Mouse (Mus musculus) embryonic facial prominence, embryonic 13.5 days (tissue): Measurements from ENCODE around the gene Gstk1. TPM values are rescaled to one million over a fixed set of nuclear protein-coding genes. Genes with fewer than 3 reads are reported as not detected.
A peak's percentile ranks its signal among the peaks of the same experiment; 100 is the strongest.

ENCODE experiments used
- ATAC-seq: fragments of 200-750 bp; cut with Nextera tagmentation; 2 replicates; pipeline ENCODE4 v1.8.0; 2017; ENCODE audit warnings: low read depth; ENCODE audit not compliant: insufficient number of reproducible peaks, insufficient read depth, low FRiP score, low TSS enrichment
- H3K27ac ChIP-seq: fragments of 300-500 bp; sonication (generic); 2 replicates; pipeline ENCODE4 v1.5.1; 2015; ENCODE audit warnings: moderate library complexity, mild to moderate bottlenecking, inconsistent platforms
- H3K27me3 ChIP-seq: fragments of 300-500 bp; sonication (generic); 2 replicates; pipeline ENCODE4 v1.6.1; 2015; ENCODE audit warnings: mild to moderate bottlenecking, inconsistent platforms
- H3K36me3 ChIP-seq: fragments of 300-500 bp; sonication (generic); 2 replicates; pipeline ENCODE4 v1.6.1; 2015; ENCODE audit warnings: mild to moderate bottlenecking, inconsistent platforms
- H3K4me1 ChIP-seq: fragments of 300-500 bp; sonication (generic); 2 replicates; pipeline ENCODE4 v1.6.1; 2015; ENCODE audit warnings: inconsistent platforms
- H3K4me2 ChIP-seq: fragments of 300-500 bp; sonication (generic); 2 replicates; pipeline ENCODE4 v1.6.1; 2015; ENCODE audit warnings: moderate library complexity, mild to moderate bottlenecking, inconsistent platforms
- H3K4me3 ChIP-seq: fragments of 300-500 bp; sonication (generic); 2 replicates; pipeline ENCODE4 v1.5.1; 2015; ENCODE audit warnings: mild to moderate bottlenecking, inconsistent platforms
- H3K9ac ChIP-seq: fragments of 300-500 bp; sonication (generic); 2 replicates; pipeline ENCODE4 v1.6.1; 2015; ENCODE audit warnings: mild to moderate bottlenecking, inconsistent platforms
- H3K9me3 ChIP-seq: fragments of 300-500 bp; sonication (generic); 2 replicates; pipeline ENCODE4 v1.6.1; 2016; ENCODE audit warnings: inconsistent platforms
- WGBS: fragments of 180-500 bp; shearing (Covaris S2); methylation state at CpG from one replicate; pipeline ENCODE4 v1.1.7; 2015; ENCODE audit warnings: mixed read lengths; 5-methylcytosine and 5-hydroxymethylcytosine counted together
- polyA plus RNA-seq: library from polyadenylated mRNA; unstranded; fragments of >200 nt; fragmentation: Nextera tagmentation; extraction: Ambion mirVana; gene quantifications from 2 replicates; pipeline ENCODE4 v1.2.1, GENCODE M21; 2015

The Gstk1 gene
- polyA plus RNA-seq, 1 experiment from 2014 or later = 30.2 TPM

DNA sequence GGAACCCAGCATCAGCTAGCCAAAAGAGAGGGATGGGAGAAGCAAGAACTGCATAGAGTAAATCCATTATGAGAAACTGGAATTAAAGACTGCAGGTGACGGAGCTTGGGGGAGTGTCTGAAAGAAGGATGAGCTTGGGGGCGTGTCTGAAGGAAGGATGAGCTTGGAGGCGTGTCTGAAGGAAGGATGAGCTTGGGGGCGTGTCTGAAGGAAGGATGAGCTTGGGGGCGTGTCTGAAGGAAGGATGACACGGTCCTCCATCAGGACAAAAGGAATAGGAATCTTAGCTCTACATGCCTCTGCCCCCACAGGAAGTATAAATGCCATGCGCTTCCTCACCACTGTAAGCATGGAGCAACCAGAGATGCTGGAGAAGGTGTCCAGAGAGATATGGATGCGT, 1.4 kb downstream of the Gstk1 start:
- Histone ChIP-seq H3K4me3 (peak overlapping the region; percentile 18), H3K9ac (no peak overlapping the region), H3K4me2 (peak overlapping the region; percentile 48), H3K4me1 (peaks cover 7% of the 10 kb centered on the region; the same call in 1 of the 2 replicates), H3K9me3 (no peaks in the 10 kb centered on the region), H3K27me3 (peaks cover 7% of the 10 kb centered on the region), H3K36me3 (no peaks in the 10 kb centered on the region), H3K27ac (no peak overlapping the region)
- 11% methylated on average over 8 of the region's 8 CpGs for WGBS
- no peak for ATAC-seq

DNA sequence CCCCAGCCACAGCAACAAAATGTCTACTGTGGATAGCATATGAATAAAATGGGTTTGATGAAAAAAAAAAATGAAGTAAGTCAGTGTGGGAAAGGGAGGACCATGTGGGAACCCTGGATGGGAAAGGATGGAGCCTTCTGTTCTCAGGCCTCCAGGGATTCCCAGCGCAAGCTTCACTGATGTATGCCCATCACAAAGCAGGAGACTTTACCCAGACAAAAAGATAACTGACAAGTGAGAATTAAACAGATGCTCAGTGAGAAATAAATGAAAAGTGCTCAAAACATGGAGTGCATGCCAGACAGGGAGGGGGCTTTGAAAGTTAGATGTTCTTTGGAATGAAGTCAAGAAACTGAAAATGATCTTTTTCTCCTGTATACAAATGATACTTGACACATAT, 2.2 kb downstream of the Gstk1 start:
- WGBS = 97% methylated on average over 1 of the region's 1 CpGs
- no peak for ATAC-seq
- Histone ChIP-seq H3K4me3 (no peak overlapping the region), H3K4me2 (peak overlapping the region; percentile 48; the same call in 1 of the 2 replicates), H3K9ac (no peak overlapping the region), H3K36me3 (no peaks in the 10 kb centered on the region), H3K27me3 (peaks cover 7% of the 10 kb centered on the region), H3K4me1 (peaks cover 7% of the 10 kb centered on the region; the same call in 1 of the 2 replicates), H3K27ac (no peak overlapping the region), H3K9me3 (no peaks in the 10 kb centered on the region)

- H3K36me3 ChIP-seq = no peaks in the 10 kb centered on the region
- peaks cover under 1% of the 10 kb centered on the region; the same call in 1 of the 2 replicates for H3K27me3 ChIP-seq
- WGBS = 85% methylated on average over 4 of the region's 4 CpGs
- H3K9me3 ChIP-seq = no peaks in the 10 kb centered on the region
- no peak overlapping the region for H3K4me2 ChIP-seq
- no peak overlapping the region for H3K27ac ChIP-seq
- no peak overlapping the region for H3K4me3 ChIP-seq
- no peak for ATAC-seq
- no peaks in the 10 kb centered on the region for H3K4me1 ChIP-seq
- no peak overlapping the region for H3K9ac ChIP-seq
These were observed 6.1 kb downstream of the Gstk1 start for GRCm38 (mm10) chr6:42251791-42252190.

- Histone ChIP-seq H3K4me1 (0 out of 2 replicates have a peak, but pooled peaks cover 4% of the 10 kb centered on the region), H3K27me3 (no peaks in the 10 kb centered on the region), H3K36me3 (no peaks in the 10 kb centered on the region), H3K9ac (no peak overlapping the region), H3K27ac (no peak overlapping the region), H3K4me2 (no peak overlapping the region), H3K9me3 (no peaks in the 10 kb centered on the region), H3K4me3 (no peak overlapping the region)
- ATAC-seq = no peak
- 85% methylated on average over 2 of the region's 2 CpGs for WGBS
These were observed 7.4 kb downstream of the Gstk1 start for GRCm38 (mm10) chr6:42253103-42253502.

DNA sequence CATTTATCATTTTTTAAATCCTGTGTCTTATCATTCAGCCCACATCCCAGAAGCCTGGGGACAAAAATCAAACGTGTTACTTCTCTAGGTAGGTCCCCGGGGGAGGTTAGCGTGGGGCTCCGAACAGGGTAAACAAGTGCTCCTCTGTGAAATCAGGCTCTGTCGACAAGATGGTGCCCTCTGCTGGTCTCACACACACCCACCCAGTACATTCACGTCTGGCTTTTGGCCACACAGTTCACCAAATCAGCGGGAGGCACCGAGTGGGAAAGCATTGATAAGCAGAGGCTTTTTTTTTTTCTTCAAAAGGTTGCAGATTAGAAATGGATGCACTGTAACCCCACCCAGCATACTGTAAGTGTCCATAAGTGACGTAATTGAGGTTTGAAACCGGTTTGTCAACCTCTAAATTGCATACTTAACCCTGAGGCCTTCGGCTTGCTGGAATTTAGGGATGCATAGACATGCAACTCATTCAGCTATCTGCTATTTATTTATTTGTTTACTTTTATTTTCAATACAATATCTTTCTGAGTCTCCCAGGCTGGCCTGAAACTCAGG, 11.6 kb downstream of the Gstk1 start:
- Histone ChIP-seq H3K4me2 (peak overlapping the region; percentile 11; the same call in 1 of the 2 replicates), H3K9me3 (no peaks in the 10 kb centered on the region), H3K27me3 (no peaks in the 10 kb centered on the region), H3K36me3 (no peaks in the 10 kb centered on the region), H3K27ac (no peak overlapping the region), H3K9ac (no peak overlapping the region), H3K4me3 (no peak overlapping the region), H3K4me1 (0 out of 2 replicates have a peak, but pooled peaks cover 4% of the 10 kb centered on the region)
- no peak for ATAC-seq
- WGBS = 13% methylated on average over 11 of the region's 11 CpGs

DNA sequence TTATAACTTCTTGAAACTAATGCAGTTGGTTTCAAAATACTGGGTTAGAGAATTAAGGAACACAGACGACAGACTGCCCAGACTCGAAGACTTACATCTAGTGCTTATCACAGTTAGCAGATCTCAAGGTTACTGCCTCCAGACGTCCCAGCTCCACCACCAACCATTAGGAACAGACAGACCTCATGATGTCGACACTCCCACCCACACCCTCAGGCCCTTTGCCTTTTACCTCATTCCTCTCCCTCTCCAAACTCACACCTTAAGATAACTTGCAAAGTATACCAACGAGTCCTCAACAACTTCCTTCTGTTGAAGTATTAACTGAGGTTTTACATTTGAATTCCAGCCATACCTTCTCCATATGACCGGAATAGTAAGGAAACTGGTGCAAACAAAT, 14.7 kb downstream of the Gstk1 start:
- no peak overlapping the region for H3K27ac ChIP-seq
- no peak for ATAC-seq
- no peaks in the 10 kb centered on the region for H3K9me3 ChIP-seq
- H3K9ac ChIP-seq = no peak overlapping the region
- H3K27me3 ChIP-seq = no peaks in the 10 kb centered on the region
- 0 out of 2 replicates have a peak, but pooled peaks cover 4% of the 10 kb centered on the region for H3K4me1 ChIP-seq
- WGBS = 51% methylated on average over 6 of the region's 6 CpGs
- no peak overlapping the region for H3K4me3 ChIP-seq
- no peaks in the 10 kb centered on the region for H3K36me3 ChIP-seq
- no peak overlapping the region for H3K4me2 ChIP-seq

- peak within 1 kb of the TSS; percentile 24; the same call in 1 of the 2 replicates for H3K4me3 ChIP-seq
- H3K27me3 ChIP-seq = no peaks in the 10 kb centered on the region
- 16% methylated on average over 20 of the region's 20 CpGs for WGBS
- ATAC-seq = no peak
- H3K9ac ChIP-seq = peak within 1 kb of the TSS; percentile 46
- H3K4me1 ChIP-seq = peaks cover 6% of the 10 kb centered on the region; the same call in 1 of the 2 replicates
- H3K4me2 ChIP-seq = peak within 1 kb of the TSS; percentile 49
- H3K9me3 ChIP-seq = no peaks in the 10 kb centered on the region
- no peak within 1 kb of the TSS for H3K27ac ChIP-seq
- no peaks in the 10 kb centered on the region for H3K36me3 ChIP-seq
These were observed 15.9 kb downstream of the Gstk1 start, which contains the start of gene Tmem139 for GRCm38 (mm10) chr6:42261524-42262170. Tmem139 (plus strand) TSS chr6:42261970.

DNA sequence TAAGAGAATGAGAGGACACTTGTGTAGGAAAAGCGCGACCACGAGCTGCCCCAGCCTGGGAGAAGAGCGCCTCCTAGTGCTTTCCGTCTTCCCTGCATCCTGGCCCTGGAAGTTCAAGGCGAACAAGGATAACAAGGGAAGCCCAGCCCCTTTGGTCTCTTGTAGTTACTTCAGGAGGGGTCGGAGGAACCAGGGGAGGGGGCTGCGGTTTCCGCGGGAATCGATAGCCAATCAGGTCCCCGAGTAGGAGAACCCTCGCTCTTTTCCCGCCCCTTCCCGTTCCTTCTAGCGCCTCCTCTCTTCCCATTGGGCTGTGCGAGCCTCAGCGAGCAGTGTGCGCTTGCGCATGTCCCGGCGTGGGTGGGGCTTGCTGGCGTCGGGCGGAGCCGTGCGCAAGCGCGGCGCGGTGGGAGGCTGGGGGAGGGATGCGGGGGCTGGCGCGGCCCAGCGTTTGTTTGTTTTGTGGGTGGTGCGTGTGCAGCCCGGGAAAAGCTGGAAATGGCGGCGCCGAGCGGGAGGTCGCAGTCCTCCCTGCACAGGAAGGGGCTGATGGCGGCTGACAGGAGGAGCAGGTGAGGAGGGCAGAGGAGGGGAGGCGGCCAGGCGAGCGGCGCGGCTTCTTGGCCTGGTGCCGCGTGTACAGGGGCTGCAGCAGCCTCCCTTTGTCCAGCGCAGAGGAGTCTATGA, 19.0 kb downstream of the Gstk1 start, which contains the start of gene Casp2:
Gene Casp2, plus strand, starts transcription at position 360 of the 687 bp plus-strand sequence.
- peaks cover 10% of the 10 kb centered on the region for H3K4me1 ChIP-seq
- under 1% methylated on average over 49 of the region's 51 CpGs for WGBS
- peak within 1 kb of the TSS; percentile 96 for H3K9ac ChIP-seq
- H3K27me3 ChIP-seq = no peaks in the 10 kb centered on the region
- peak within 1 kb of the TSS; percentile 92 for H3K4me2 ChIP-seq
- peak; percentile 100 for ATAC-seq
- H3K36me3 ChIP-seq = peaks cover 26% of the 10 kb centered on the region
- H3K4me3 ChIP-seq = peak within 1 kb of the TSS; percentile 90
- peak within 1 kb of the TSS; percentile 95 for H3K27ac ChIP-seq
- H3K9me3 ChIP-seq = no peaks in the 10 kb centered on the region

GRCm38 (mm10) chr6:42265391-42266330, 19.9 kb downstream of the Gstk1 start:
- Histone ChIP-seq H3K9ac (peak overlapping the region; percentile 96), H3K4me1 (peaks cover 14% of the 10 kb centered on the region), H3K4me2 (peak overlapping the region; percentile 92), H3K27ac (peak overlapping the region; percentile 95), H3K36me3 (peaks cover 33% of the 10 kb centered on the region), H3K4me3 (peak overlapping the region; percentile 90), H3K9me3 (no peaks in the 10 kb centered on the region), H3K27me3 (no peaks in the 10 kb centered on the region)
- no peak for ATAC-seq
- WGBS = under 1% methylated on average over 21 of the region's 21 CpGs

GRCm38 (mm10) chr6:42270817-42271216, 25.1 kb downstream of the Gstk1 start:
- Histone ChIP-seq H3K4me1 (peaks cover 14% of the 10 kb centered on the region), H3K4me3 (no peak overlapping the region), H3K27ac (no peak overlapping the region), H3K4me2 (no peak overlapping the region), H3K9ac (no peak overlapping the region), H3K36me3 (peaks cover 70% of the 10 kb centered on the region), H3K27me3 (no peaks in the 10 kb centered on the region), H3K9me3 (no peaks in the 10 kb centered on the region)
- ATAC-seq = no peak

DNA sequence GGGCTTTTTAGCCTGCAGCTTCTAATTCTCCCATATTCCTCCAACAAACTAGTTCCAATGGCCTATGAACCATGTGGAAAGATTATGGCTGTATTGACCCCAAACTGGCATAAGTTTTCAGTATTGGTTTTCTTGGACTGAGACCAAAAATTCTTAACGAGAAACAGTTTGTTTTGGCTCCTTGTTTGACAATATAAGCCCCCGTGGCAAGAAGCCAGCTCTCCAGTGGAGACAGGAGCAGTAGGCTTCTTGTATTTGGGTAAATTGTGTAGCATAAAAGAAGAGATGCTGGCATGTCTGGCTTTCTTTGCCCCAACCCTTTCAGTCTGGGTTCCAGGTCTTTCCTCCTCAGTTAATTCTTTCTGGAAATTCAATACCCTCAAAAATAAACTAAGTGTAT, 30.4 kb downstream of the Gstk1 start:
- H3K9me3 ChIP-seq = no peaks in the 10 kb centered on the region
- H3K27me3 ChIP-seq = no peaks in the 10 kb centered on the region
- H3K9ac ChIP-seq = no peak overlapping the region
- ATAC-seq = no peak
- no peak overlapping the region for H3K27ac ChIP-seq
- H3K4me2 ChIP-seq = no peak overlapping the region
- peaks cover 10% of the 10 kb centered on the region for H3K4me1 ChIP-seq
- H3K4me3 ChIP-seq = no peak overlapping the region
- WGBS = 24% methylated on average over 2 of the region's 2 CpGs
- peaks cover 83% of the 10 kb centered on the region for H3K36me3 ChIP-seq
